8 mouse cellular contexts compared by ENCODE assay signal in genomic region chr14:32201791-32202451, GRCm38 (mm10). TPM values are rescaled to one million over a fixed set of nuclear protein-coding genes. Genes with fewer than 3 reads are reported as not detected.
DNase-seq lines count a peak whose midpoint lies in the region; ATAC-seq and TF ChIP-seq lines count a peak whose summit lies in the region.

Timm23 (minus strand) TSS chr14:32201898.
Parg (plus strand) TSS chr14:32201949.

- H3K27me3 ChIP-seq in hindbrain, postnatal 0 days (ENCODE audit: insufficient read depth, low read length) = no peaks in the 10 kb centered on the region

- WGBS in hindbrain, postnatal 0 days = under 1% methylated on average over 66 of the region's 77 CpGs

- peak; percentile 97 for ATAC-seq in hindbrain, postnatal 0 days
- peak; percentile 100 for ATAC-seq in megakaryocyte, adult 5-6 weeks (ENCODE audit: poor library complexity, severe bottlenecking)

- intact Hi-C loops in left cerebral cortex, adult 2 months (cut with DNase I) = no loop called here

- H3K9me3 ChIP-seq in hindbrain, postnatal 0 days (ENCODE audit: low read length) = no peaks in the 10 kb centered on the region

- peak within 1 kb of the TSS; percentile 94 for H3K4me2 ChIP-seq in hindbrain, postnatal 0 days (ENCODE audit: low read depth, low read length)

- peaks cover 22% of the 10 kb centered on the region for H3K4me1 ChIP-seq in hindbrain, postnatal 0 days (ENCODE audit: insufficient read depth, low read length)

- peak within 1 kb of the TSS; percentile 81 for H3K27ac ChIP-seq in hindbrain, postnatal 0 days
- peak within 1 kb of the TSS; percentile 70 for H3K27ac ChIP-seq in left cerebral cortex, adult 2 months

- H3K4me3 ChIP-seq in hindbrain, postnatal 0 days (ENCODE audit: low read length) = peak within 1 kb of the TSS; percentile 92
- peak within 1 kb of the TSS; percentile 93 for H3K4me3 ChIP-seq in left cerebral cortex, adult 2 months

- H3K9ac ChIP-seq in hindbrain, postnatal 0 days (replicated peaks; ENCODE audit: low read length) = peak within 1 kb of the TSS; percentile 95

- peaks cover 16% of the 10 kb centered on the region for H3K36me3 ChIP-seq in hindbrain, postnatal 0 days (ENCODE audit: insufficient read depth, low read length)

- DNase-seq in T-cell, adult 2 months (ENCODE audit: low spot score) = peak; percentile 86
- peak; percentile 89 to 90 for DNase-seq in cerebellum, postnatal 36 days
- DNase-seq in gastrocnemius, adult 18-20 months (ENCODE audit: low spot score) = peak; percentile 83
- DNase-seq in hindbrain, postnatal 0 days (ENCODE audit: low spot score) = peak; percentile 94
- DNase-seq in left cerebral cortex, adult 2 months (ENCODE audit: extremely low spot score in 1 of 2, low spot score in 2 of 2) = peak; percentile 90
- peak; percentile 90 for DNase-seq in right cerebral cortex, adult 2 months (ENCODE audit: low spot score in 2 of 2)
- DNase-seq in urinary bladder, postnatal 14 days (ENCODE audit: low spot score) = peak; percentile 88

- TF ChIP-seq CTCF in hindbrain, postnatal 0 days (IDR thresholded peaks at IDR 0.05; ENCODE audit: low read depth) = no peak; the same call in 1 of the 2 replicates
- no peak for TF ChIP-seq CTCF in left cerebral cortex, adult 2 months (IDR thresholded peaks at IDR 0.05)

RNA-seq across cellular contexts. Expression of gene Timm23, which starts in this region (rescaled TPM):
- total RNA-seq in gastrocnemius, adult 18-20 months (2021) = 100 to 1,000 TPM; 229 TPM
- 115 and 138 TPM in 2 replicates for total RNA-seq in hindbrain, postnatal 0 days (2014; rRNA removed)
- polyA plus RNA-seq in hindbrain, postnatal 0 days (2015; fragmentation: Nextera tagmentation; extraction: Ambion mirVana) = 258 and 262 TPM in 2 replicates
- total RNA-seq in left cerebral cortex, adult 2 months (2021) = 10 to 100 TPM; 56.1 to 75.8 TPM
- 122 and 132 TPM in 2 replicates for total RNA-seq in megakaryocyte, adult 5-6 weeks (2015)
- 88.3 and 104 TPM in 2 replicates for total RNA-seq in megakaryocyte, adult 5-6 weeks (2017)

RNA-seq across cellular contexts. Expression of gene Parg, which starts in this region (rescaled TPM):
- 10 to 100 TPM; 25.3 to 28.9 TPM for total RNA-seq in gastrocnemius, adult 18-20 months (2021)
- total RNA-seq in hindbrain, postnatal 0 days (2014; rRNA removed) = 33.6 and 35.0 TPM in 2 replicates
- polyA plus RNA-seq in hindbrain, postnatal 0 days (2015; fragmentation: Nextera tagmentation; extraction: Ambion mirVana) = 26.4 and 26.5 TPM in 2 replicates
- 10 to 100 TPM; 42.5 to 42.8 TPM for total RNA-seq in left cerebral cortex, adult 2 months (2021)
- 34.7 and 37.1 TPM in 2 replicates for total RNA-seq in megakaryocyte, adult 5-6 weeks (2015)
- total RNA-seq in megakaryocyte, adult 5-6 weeks (2017) = 80.2 and 97.7 TPM in 2 replicates

Comparison
In these comparisons a context has a peak if more than half of its experiments do, and no peak if none do; other contexts are left out.
1. Peak in every context shown above with its lines: DNase-seq, ATAC-seq, H3K4me3 ChIP-seq and H3K27ac ChIP-seq.